Mouse (Mus musculus) olfactory bulb, adult 2 months (tissue): ENCODE measurements at regions not wholly inside any gene's neighbourhood (a gene's known extent, or its start where the extent isn't known, plus 50 kb on each side); places are given as distances from the start of the nearest gene placed in this dataset.
A peak's percentile ranks its signal among the peaks of the same experiment; 100 is the strongest.

Source experiments
- H3K27ac ChIP-seq: fragments of 200-500 bp; 2 replicates; pipeline ENCODE4 v1.5.1; 2012; ENCODE audit warnings: low read depth, low read length; ENCODE audit not compliant: insufficient read depth
- H3K4me1 ChIP-seq: fragments of 200-500 bp; 2 replicates; pipeline ENCODE4 v1.6.1; 2012; ENCODE audit warnings: low read length; ENCODE audit not compliant: control insufficient read depth, insufficient read depth
- H3K4me3 ChIP-seq: fragments of 200-500 bp; 2 replicates; pipeline ENCODE4 v1.5.1; 2012; ENCODE audit warnings: mild to moderate bottlenecking, low read depth, low read length, moderate library complexity; ENCODE audit not compliant: insufficient read depth
- CTCF ChIP-seq: fragments of 200-500 bp; IDR thresholded peaks from 2 replicates; pipeline ENCODE4 v1.5.1; 2012; ENCODE audit warnings: low read depth, mild to moderate bottlenecking, low read length, moderate library complexity; ENCODE audit not compliant: insufficient read depth
- POLR2A ChIP-seq: fragments of 200-500 bp; IDR thresholded peaks from 2 replicates; pipeline ENCODE4 v1.6.1; 2012; ENCODE audit warnings: mild to moderate bottlenecking, low read depth, low read length, moderate library complexity; ENCODE audit not compliant: insufficient read depth
- WGBS: fragments of 180-500 bp; shearing (Covaris S2); methylation state at CpG from one replicate; pipeline ENCODE4 v1.1.7; 2018; 5-methylcytosine and 5-hydroxymethylcytosine counted together

DNA sequence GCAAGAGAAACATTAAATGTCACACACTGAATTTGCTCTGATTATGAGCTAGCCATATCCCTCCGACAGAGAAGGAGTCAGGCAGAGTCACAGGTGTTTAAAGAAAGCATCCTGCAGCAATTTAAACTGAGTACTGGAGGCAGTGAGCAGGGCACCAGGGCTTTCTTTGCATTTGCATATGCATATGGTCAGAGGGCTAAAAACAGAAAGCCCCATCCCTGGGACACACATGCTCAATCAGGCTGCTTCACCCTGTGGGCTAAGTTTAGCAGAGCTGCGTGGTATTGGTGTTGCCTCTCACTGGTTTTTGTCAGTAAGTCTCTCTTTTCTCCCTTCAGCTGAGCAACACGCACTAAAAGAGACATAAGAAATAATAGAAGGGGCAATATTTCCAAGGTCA, 289.9 kb upstream of the Rps6ka3 start:
- peaks cover 4% of the 10 kb centered on the region for H3K4me1 ChIP-seq
- WGBS = 48% methylated on average over 3 of the region's 3 CpGs
- no peak overlapping the region for H3K27ac ChIP-seq
- TF ChIP-seq CTCF (no peak), POLR2A (no peak)
- H3K4me3 ChIP-seq = no peak overlapping the region

DNA sequence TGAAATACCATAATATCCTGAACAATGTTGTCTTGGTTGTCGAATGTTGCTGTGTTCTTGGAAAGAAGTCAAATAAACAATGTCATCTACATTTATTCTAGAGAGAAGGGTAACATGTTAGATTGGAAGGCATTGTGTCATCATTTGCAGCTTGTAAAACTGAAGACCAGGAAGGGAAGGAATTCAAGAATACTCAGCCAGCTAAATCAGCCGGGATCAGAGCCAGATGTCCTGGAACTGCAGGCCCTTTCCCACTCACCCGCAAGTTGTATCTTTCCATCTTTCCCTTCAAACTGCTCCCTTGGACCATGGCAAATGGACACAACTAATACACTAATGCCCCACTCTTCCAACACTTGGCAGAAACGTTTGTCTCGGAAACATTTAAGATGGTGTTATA, 288.7 kb upstream of the Rps6ka3 start:
- WGBS = 38% methylated on average over 5 of the region's 5 CpGs
- H3K4me1 ChIP-seq = peaks cover 4% of the 10 kb centered on the region
- no peak overlapping the region for H3K27ac ChIP-seq
- TF ChIP-seq POLR2A = no peak
- TF ChIP-seq CTCF = no peak
- H3K4me3 ChIP-seq = no peak overlapping the region

DNA sequence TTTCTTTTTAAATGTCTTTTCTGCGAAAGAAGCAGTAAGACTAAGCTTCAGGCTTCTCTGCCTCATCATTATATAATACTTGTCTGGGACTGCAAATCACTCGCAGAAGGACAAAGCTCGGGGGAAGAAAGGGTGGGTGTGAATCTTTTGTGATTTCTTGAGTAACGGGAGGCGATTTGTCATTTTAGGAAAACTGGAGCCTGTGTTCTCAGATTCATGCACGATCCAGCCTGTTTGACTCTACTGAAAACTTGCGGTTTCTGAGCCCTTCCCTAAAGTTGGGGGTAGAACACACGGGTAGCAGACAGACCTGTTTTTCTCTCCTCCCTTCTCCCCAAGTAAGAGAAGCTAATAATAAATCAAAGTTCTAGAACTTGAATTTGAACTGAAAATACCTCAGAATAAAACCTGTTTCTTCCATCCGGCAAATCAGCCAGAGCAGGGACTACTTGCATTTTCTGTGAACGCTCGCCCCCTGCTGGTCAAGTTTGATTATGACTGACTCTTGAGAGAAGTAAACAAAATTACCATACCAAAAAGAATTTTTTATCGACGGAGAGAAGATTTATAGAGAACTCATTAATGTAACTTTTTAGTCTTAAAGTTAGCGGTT, 288.2 kb upstream of the Rps6ka3 start:
- 21% methylated on average over 14 of the region's 14 CpGs for WGBS
- Histone ChIP-seq H3K27ac (no peak overlapping the region), H3K4me3 (no peak overlapping the region), H3K4me1 (peaks cover 4% of the 10 kb centered on the region)
- TF ChIP-seq POLR2A (no peak), CTCF (no peak)

GRCm38 (mm10) chrX:158923081-158923561, 287.0 kb upstream of the Rps6ka3 start:
- peaks cover 4% of the 10 kb centered on the region for H3K4me1 ChIP-seq
- peak overlapping the region; percentile 47 for H3K27ac ChIP-seq
- no peak overlapping the region for H3K4me3 ChIP-seq
- no peak for TF ChIP-seq CTCF
- no peak for TF ChIP-seq POLR2A
- 14% methylated on average over 14 of the region's 14 CpGs for WGBS

DNA sequence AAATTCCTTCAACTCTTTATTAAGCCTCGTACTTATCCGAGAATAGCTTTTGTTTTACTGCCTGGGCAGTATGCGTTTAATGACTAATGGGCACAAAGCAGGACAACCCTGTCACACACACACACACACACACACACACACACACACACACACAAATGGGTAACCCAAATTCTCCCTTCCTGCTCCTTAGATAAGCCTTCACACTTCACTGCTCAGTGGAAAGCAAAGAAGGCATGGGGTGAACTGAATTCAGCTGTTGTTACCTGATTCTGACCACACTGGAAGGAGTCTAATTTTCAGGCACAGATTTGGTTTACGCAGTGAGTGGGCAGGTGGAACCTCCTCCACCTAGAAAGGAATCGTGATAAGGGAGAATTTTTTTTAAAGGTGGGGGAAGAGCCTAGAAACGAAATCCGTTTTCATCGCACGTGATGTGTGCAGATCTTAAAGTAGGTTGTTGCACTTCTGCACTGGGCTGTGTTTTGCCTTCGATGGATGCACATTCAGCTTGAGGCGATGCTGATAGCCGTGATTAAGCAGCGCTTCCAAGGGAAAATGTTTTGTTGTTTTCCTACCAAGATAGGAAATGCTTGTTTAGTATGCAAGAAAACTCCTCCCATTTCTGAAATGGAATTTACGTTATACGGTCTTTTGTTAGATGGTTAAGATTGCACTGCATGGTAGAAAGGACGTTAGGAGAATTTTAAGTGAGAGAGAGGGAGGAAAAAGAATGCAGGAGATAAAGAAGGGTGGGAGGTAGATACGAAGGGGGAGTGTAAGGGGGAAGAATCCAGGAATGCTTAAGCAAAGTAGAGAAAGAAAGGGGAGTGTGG, 286.2 kb upstream of the Rps6ka3 start:
- TF ChIP-seq CTCF = no peak
- no peak for TF ChIP-seq POLR2A
- H3K4me3 ChIP-seq = no peak overlapping the region; the same call in 1 of the 2 replicates
- H3K4me1 ChIP-seq = peaks cover 4% of the 10 kb centered on the region
- 26% methylated on average over 17 of the region's 17 CpGs for WGBS
- peak overlapping the region; percentile 75 for H3K27ac ChIP-seq

DNA sequence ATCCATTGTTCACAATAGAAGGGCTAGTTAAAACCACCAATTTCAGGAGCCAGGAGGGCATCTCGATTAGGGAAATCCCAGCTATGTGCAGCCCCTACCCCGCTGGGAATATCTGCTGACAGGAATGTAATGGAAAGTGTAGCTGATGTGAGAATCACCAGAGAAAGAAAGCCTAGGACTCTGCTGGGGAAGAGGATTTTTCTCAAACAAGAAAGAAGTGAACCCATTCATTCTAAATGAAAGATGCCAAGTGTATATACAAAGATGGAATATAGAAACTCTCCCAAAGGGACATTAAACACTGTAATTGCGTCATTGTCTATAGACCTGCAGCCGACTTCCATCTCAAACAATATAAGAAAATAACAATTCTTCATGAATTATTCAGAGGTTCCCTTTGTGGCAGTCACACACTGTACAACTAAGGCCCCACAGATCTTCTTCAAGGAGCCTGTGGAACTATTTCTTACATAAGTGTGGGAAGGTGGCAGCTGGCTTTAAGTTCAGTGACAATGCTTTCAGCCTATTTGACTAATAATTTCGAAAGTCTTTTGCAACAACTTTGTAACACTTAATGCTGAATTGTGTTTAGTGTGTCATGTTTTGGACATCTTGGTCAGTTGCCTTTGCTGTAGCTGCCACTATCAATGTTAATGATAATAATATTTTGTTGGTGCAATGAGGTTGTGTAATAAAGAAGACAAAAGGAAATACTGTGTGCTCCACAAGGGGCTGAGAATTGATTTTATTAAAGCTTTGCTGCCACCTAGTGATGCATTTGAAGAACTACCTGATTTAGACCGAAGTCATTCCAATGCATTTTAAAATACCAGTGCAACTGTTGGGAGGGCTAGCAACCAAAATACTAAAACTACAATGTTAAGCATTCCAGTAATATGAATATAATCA, 285.4 kb upstream of the Rps6ka3 start:
- Histone ChIP-seq H3K27ac (peak overlapping the region; percentile 75; the same call in 1 of the 2 replicates), H3K4me3 (no peak overlapping the region), H3K4me1 (peaks cover 4% of the 10 kb centered on the region)
- 23% methylated on average over 6 of the region's 6 CpGs for WGBS
- TF ChIP-seq CTCF (no peak), POLR2A (no peak)

DNA sequence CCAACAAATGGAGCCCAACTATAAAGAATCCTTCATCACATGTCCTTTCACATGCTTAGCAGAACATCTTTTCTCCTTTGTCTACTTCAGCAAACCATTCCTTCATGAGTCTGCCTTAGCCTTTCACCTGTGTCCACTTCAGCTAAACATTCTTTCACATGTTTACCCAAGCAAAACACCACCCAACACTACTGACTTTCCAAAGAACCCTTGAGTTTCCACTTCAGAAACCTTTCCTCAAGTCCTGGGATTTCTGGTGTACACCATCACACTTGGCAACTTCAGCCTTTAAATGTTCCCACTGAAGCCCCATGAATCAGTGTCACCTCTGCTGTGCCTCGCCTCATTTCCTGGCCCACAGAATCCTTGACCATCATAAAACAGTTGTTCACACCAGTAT, 278.2 kb upstream of the Rps6ka3 start:
- Histone ChIP-seq H3K4me1 (no peaks in the 10 kb centered on the region), H3K4me3 (no peak overlapping the region), H3K27ac (no peak overlapping the region)
- WGBS = 70% methylated on average over 1 of the region's 1 CpGs
- TF ChIP-seq CTCF = no peak
- TF ChIP-seq POLR2A = no peak

DNA sequence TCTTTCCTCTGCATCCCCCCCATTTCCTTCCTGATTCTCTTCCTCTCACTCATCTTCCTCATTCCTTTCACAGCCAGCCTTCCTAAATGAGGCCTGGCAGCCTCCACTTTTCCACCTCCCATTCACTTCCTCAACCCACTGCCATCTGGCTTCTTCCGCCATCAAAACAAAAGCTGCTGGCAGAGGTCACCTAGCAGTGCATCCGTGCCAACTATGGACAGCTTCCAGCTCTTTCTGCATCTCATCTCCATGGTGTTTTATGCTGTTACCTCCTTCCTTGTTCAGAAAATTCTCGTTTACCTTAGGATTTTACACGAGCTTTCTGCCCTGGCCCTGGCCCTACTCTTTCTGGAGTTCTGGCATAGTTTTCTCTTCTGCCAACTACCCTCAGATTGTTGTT, 262.9 kb upstream of the Rps6ka3 start:
- no peak for TF ChIP-seq POLR2A
- TF ChIP-seq CTCF = no peak
- Histone ChIP-seq H3K4me1 (no peaks in the 10 kb centered on the region), H3K27ac (no peak overlapping the region), H3K4me3 (no peak overlapping the region)
- 50% methylated on average over 4 of the region's 4 CpGs for WGBS

GRCm38 (mm10) chrX:158971726-158972125, 238.4 kb upstream of the Rps6ka3 start:
- 59% methylated on average over 5 of the region's 5 CpGs for WGBS
- TF ChIP-seq POLR2A = no peak
- TF ChIP-seq CTCF = no peak
- Histone ChIP-seq H3K27ac (no peak overlapping the region), H3K4me3 (no peak overlapping the region), H3K4me1 (no peaks in the 10 kb centered on the region)
